Mouse (Mus musculus): ENCODE measurements around the gene Arpc4. TPM values are rescaled to one million over a fixed set of nuclear protein-coding genes. Genes with fewer than 3 reads are reported as not detected.

Arpc4 gene
- polyA plus RNA-seq, 1 experiment from 2014 or later = 384 TPM

GRCm38 (mm10) chr6:113390715-113391114, 12.8 kb downstream of the Arpc4 start:
- Histone ChIP-seq H3K4me1 (peaks cover 21% of the 10 kb centered on the region), H3K9ac (no peak overlapping the region), H3K4me3 (no peak overlapping the region), H3K36me3 (peaks cover 52% of the 10 kb centered on the region), H3K27me3 (0 out of 2 replicates have a peak, but pooled peaks cover 3% of the 10 kb centered on the region), H3K9me3 (no peaks in the 10 kb centered on the region), H3K27ac (no peak overlapping the region), H3K4me2 (no peak overlapping the region)
- 88% methylated on average over 3 of the region's 3 CpGs for WGBS
- no peak for ATAC-seq (ENCODE audit: insufficient number of reproducible peaks, insufficient read depth, low FRiP score, low TSS enrichment, low read depth)

- peak overlapping the region; percentile 52 for H3K4me3 ChIP-seq
- 0 out of 2 replicates have a peak, but pooled peaks cover 3% of the 10 kb centered on the region for H3K27me3 ChIP-seq
- H3K9me3 ChIP-seq = no peaks in the 10 kb centered on the region
- H3K4me2 ChIP-seq = peak overlapping the region; percentile 92
- H3K9ac ChIP-seq = peak overlapping the region; percentile 78
- peak overlapping the region; percentile 28; the same call in 1 of the 2 replicates for H3K27ac ChIP-seq
- peaks cover 50% of the 10 kb centered on the region for H3K36me3 ChIP-seq
- 0 out of 2 replicates have a peak, but pooled peaks have one; percentile 8 for ATAC-seq (ENCODE audit: insufficient number of reproducible peaks, insufficient read depth, low FRiP score, low TSS enrichment, low read depth)
- WGBS = 29% methylated on average over 10 of the region's 10 CpGs
- peaks cover 21% of the 10 kb centered on the region for H3K4me1 ChIP-seq
Observed at GRCm38 (mm10) chr6:113392015-113392386, 14.1 kb downstream of the Arpc4 start.

GRCm38 (mm10) chr6:113392387-113393071, 14.6 kb downstream of the Arpc4 start:
- Histone ChIP-seq H3K27ac (peak overlapping the region; percentile 28; the same call in 1 of the 2 replicates), H3K27me3 (0 out of 2 replicates have a peak, but pooled peaks cover 3% of the 10 kb centered on the region), H3K9me3 (no peaks in the 10 kb centered on the region), H3K4me2 (peak overlapping the region; percentile 92), H3K4me3 (peak overlapping the region; percentile 52), H3K4me1 (peaks cover 21% of the 10 kb centered on the region), H3K9ac (peak overlapping the region; percentile 78), H3K36me3 (peaks cover 46% of the 10 kb centered on the region)
- ATAC-seq (ENCODE audit: insufficient number of reproducible peaks, insufficient read depth, low FRiP score, low TSS enrichment, low read depth) = 0 out of 2 replicates have a peak, but pooled peaks have one; percentile 52
- under 1% methylated on average over 51 of the region's 51 CpGs for WGBS

- no peaks in the 10 kb centered on the region for H3K9me3 ChIP-seq
- H3K9ac ChIP-seq = 0 out of 2 replicates have a peak overlapping the region, but pooled peaks have one; percentile 2
- H3K4me1 ChIP-seq = peaks cover 21% of the 10 kb centered on the region
- no peak overlapping the region for H3K27ac ChIP-seq
- no peak overlapping the region for H3K4me2 ChIP-seq
- H3K36me3 ChIP-seq = peaks cover 32% of the 10 kb centered on the region
- WGBS = 86% methylated on average over 6 of the region's 6 CpGs
- ATAC-seq (ENCODE audit: insufficient number of reproducible peaks, insufficient read depth, low FRiP score, low TSS enrichment, low read depth) = no peak
- H3K27me3 ChIP-seq = 0 out of 2 replicates have a peak, but pooled peaks cover 3% of the 10 kb centered on the region
- H3K4me3 ChIP-seq = no peak overlapping the region
Observed at GRCm38 (mm10) chr6:113393951-113394350, 16.0 kb downstream of the Arpc4 start.

GRCm38 (mm10) chr6:113394811-113395210, 16.9 kb downstream of the Arpc4 start:
- Histone ChIP-seq H3K9ac (no peak overlapping the region), H3K27me3 (0 out of 2 replicates have a peak, but pooled peaks cover 3% of the 10 kb centered on the region), H3K9me3 (no peaks in the 10 kb centered on the region), H3K4me3 (no peak overlapping the region), H3K36me3 (peaks cover 24% of the 10 kb centered on the region), H3K27ac (no peak overlapping the region), H3K4me1 (peaks cover 18% of the 10 kb centered on the region), H3K4me2 (no peak overlapping the region)
- no peak for ATAC-seq (ENCODE audit: insufficient number of reproducible peaks, insufficient read depth, low FRiP score, low TSS enrichment, low read depth)
- WGBS = 94% methylated on average over 11 of the region's 11 CpGs

GRCm38 (mm10) chr6:113395501-113395900, 17.6 kb downstream of the Arpc4 start:
- Histone ChIP-seq H3K4me3 (no peak overlapping the region), H3K4me2 (no peak overlapping the region), H3K9ac (no peak overlapping the region), H3K27me3 (0 out of 2 replicates have a peak, but pooled peaks cover 3% of the 10 kb centered on the region), H3K9me3 (no peaks in the 10 kb centered on the region), H3K4me1 (peaks cover 14% of the 10 kb centered on the region), H3K36me3 (peaks cover 17% of the 10 kb centered on the region), H3K27ac (no peak overlapping the region)
- WGBS = 93% methylated on average over 6 of the region's 6 CpGs
- no peak for ATAC-seq (ENCODE audit: insufficient number of reproducible peaks, insufficient read depth, low FRiP score, low TSS enrichment, low read depth)

- H3K4me1 ChIP-seq = peaks cover 12% of the 10 kb centered on the region
- peaks cover 11% of the 10 kb centered on the region for H3K36me3 ChIP-seq
- ATAC-seq (ENCODE audit: insufficient number of reproducible peaks, insufficient read depth, low FRiP score, low TSS enrichment, low read depth) = no peak
- H3K27me3 ChIP-seq = 0 out of 2 replicates have a peak, but pooled peaks cover under 1% of the 10 kb centered on the region
- no peak overlapping the region for H3K27ac ChIP-seq
- H3K4me3 ChIP-seq = no peak overlapping the region
- H3K4me2 ChIP-seq = no peak overlapping the region
- H3K9me3 ChIP-seq = no peaks in the 10 kb centered on the region
- no peak overlapping the region for H3K9ac ChIP-seq
- WGBS = 85% methylated on average over 10 of the region's 10 CpGs
Observed at GRCm38 (mm10) chr6:113396270-113397030, 18.5 kb downstream of the Arpc4 start.

GRCm38 (mm10) chr6:113402094-113402493, 24.2 kb downstream of the Arpc4 start:
- Histone ChIP-seq H3K4me2 (no peak overlapping the region), H3K9me3 (no peaks in the 10 kb centered on the region), H3K9ac (no peak overlapping the region), H3K27ac (no peak overlapping the region), H3K4me3 (no peak overlapping the region), H3K27me3 (no peaks in the 10 kb centered on the region), H3K36me3 (peaks cover 5% of the 10 kb centered on the region; the same call in 1 of the 2 replicates), H3K4me1 (no peaks in the 10 kb centered on the region)
- 93% methylated on average over 13 of the region's 13 CpGs for WGBS
- ATAC-seq (ENCODE audit: insufficient number of reproducible peaks, insufficient read depth, low FRiP score, low TSS enrichment, low read depth) = no peak

- no peak for ATAC-seq (ENCODE audit: insufficient number of reproducible peaks, insufficient read depth, low FRiP score, low TSS enrichment, low read depth)
- Histone ChIP-seq H3K27me3 (no peaks in the 10 kb centered on the region), H3K9ac (no peak overlapping the region), H3K4me2 (no peak overlapping the region), H3K4me3 (no peak overlapping the region), H3K9me3 (no peaks in the 10 kb centered on the region), H3K27ac (no peak overlapping the region), H3K4me1 (peaks cover 6% of the 10 kb centered on the region; the same call in 1 of the 2 replicates), H3K36me3 (peaks cover 14% of the 10 kb centered on the region)
- 81% methylated on average over 12 of the region's 12 CpGs for WGBS
Observed at GRCm38 (mm10) chr6:113404649-113405448, 26.9 kb downstream of the Arpc4 start.

- H3K27me3 ChIP-seq = no peaks in the 10 kb centered on the region
- H3K4me2 ChIP-seq = no peak overlapping the region
- H3K4me3 ChIP-seq = no peak overlapping the region
- peaks cover 6% of the 10 kb centered on the region; the same call in 1 of the 2 replicates for H3K4me1 ChIP-seq
- H3K27ac ChIP-seq = no peak overlapping the region
- H3K9me3 ChIP-seq = no peaks in the 10 kb centered on the region
- H3K9ac ChIP-seq = no peak overlapping the region
- H3K36me3 ChIP-seq = peaks cover 14% of the 10 kb centered on the region
- 85% methylated on average over 6 of the region's 6 CpGs for WGBS
- no peak for ATAC-seq (ENCODE audit: insufficient number of reproducible peaks, insufficient read depth, low FRiP score, low TSS enrichment, low read depth)
Observed at GRCm38 (mm10) chr6:113405483-113405882, 27.6 kb downstream of the Arpc4 start.

GRCm38 (mm10) chr6:113406683-113407082, 28.8 kb downstream of the Arpc4 start:
- Histone ChIP-seq H3K9me3 (no peaks in the 10 kb centered on the region), H3K4me3 (no peak overlapping the region), H3K36me3 (peaks cover 14% of the 10 kb centered on the region), H3K4me2 (no peak overlapping the region), H3K27ac (no peak overlapping the region; the same call in 1 of the 2 replicates), H3K4me1 (peaks cover 6% of the 10 kb centered on the region; the same call in 1 of the 2 replicates), H3K27me3 (no peaks in the 10 kb centered on the region), H3K9ac (no peak overlapping the region)
- ATAC-seq (ENCODE audit: insufficient number of reproducible peaks, insufficient read depth, low FRiP score, low TSS enrichment, low read depth) = no peak
- 83% methylated on average over 9 of the region's 9 CpGs for WGBS
